Mouse (Mus musculus) G1E (cell line): ENCODE measurements around the gene Tspan18. TPM values are rescaled to one million over a fixed set of nuclear protein-coding genes. Genes with fewer than 3 reads are reported as not detected.

ENCODE experiments used
- ATAC-seq: 2 replicates; pipeline ENCODE4 v1.8.0; 2016; ENCODE audit warnings: mild to moderate bottlenecking; ENCODE audit not compliant: insufficient number of reproducible peaks, poor library complexity, low FRiP score, severe bottlenecking; ENCODE audit errors: extremely low read depth
- DNase-seq: peaks from one replicate; pipeline ENCODE4 v3.0.0; 2012; ENCODE audit warnings: low spot score
- H3K27me3 ChIP-seq: 2 replicates; pipeline ENCODE4 v1.6.1; 2012; ENCODE audit warnings: mild to moderate bottlenecking, low read length, inconsistent platforms; ENCODE audit not compliant: insufficient read depth
- H3K36me3 ChIP-seq: replicated peaks from 2 replicates; pipeline ENCODE3; 2012; ENCODE audit warnings: mild to moderate bottlenecking, inconsistent platforms
- H3K4me1 ChIP-seq: 2 replicates; pipeline ENCODE4 v1.6.1; 2012; ENCODE audit warnings: low read depth, low read length, inconsistent platforms, mixed read lengths; ENCODE audit not compliant: insufficient read depth
- H3K4me3 ChIP-seq: 2 replicates; pipeline ENCODE4 v1.5.1; 2012; ENCODE audit warnings: low read depth, mild to moderate bottlenecking, inconsistent platforms, low read length, moderate library complexity, mixed read lengths
- H3K9me3 ChIP-seq: replicated peaks from 2 replicates; pipeline ENCODE4 v1.6.1; 2012; ENCODE audit warnings: inconsistent platforms
- CTCF ChIP-seq: IDR thresholded peaks from 2 replicates; pipeline ENCODE4 v1.5.1; 2012; ENCODE audit warnings: low read depth, low read length, inconsistent platforms, mixed read lengths
- GATA1 ChIP-seq: IDR thresholded peaks from 2 replicates; pipeline ENCODE4 v1.6.1; 2012; ENCODE audit warnings: borderline replicate concordance, low read length, inconsistent platforms, mixed read lengths
- GATA2 ChIP-seq: IDR thresholded peaks from 2 replicates; pipeline ENCODE4 v1.6.1; 2012; ENCODE audit warnings: low read depth, low read length, inconsistent platforms, borderline replicate concordance
- POLR2AphosphoS5 ChIP-seq: IDR thresholded peaks from 2 replicates; pipeline ENCODE4 v1.6.1; 2012; ENCODE audit warnings: low read depth, low read length, inconsistent platforms; ENCODE audit not compliant: insufficient replicate concordance
- TAL1 ChIP-seq: conservative IDR thresholded peaks from 2 replicates; pipeline ENCODE4 v1.6.1; 2012; ENCODE audit warnings: low read depth, low read length, inconsistent platforms, mixed read lengths
- polyA plus RNA-seq: library from polyadenylated mRNA; stranded (reverse); fragments of >175 nt; gene quantifications from 2 replicates; pipeline ENCODE4 v1.2.3, GENCODE M21; 2012
- total RNA-seq, 2 experiments: library from RNA; stranded (forward) in 1 of 2; stranded (reverse) in 1 of 2; fragments of 200-1000 nt in 1 of 2; fragments of >200 nt in 1 of 2; fragmentation: Nextera tagmentation in 1 of 2; gene quantifications; 2 replicates each; pipeline ENCODE4 v1.2.3; 2014 to 2017

The Tspan18 gene
- total and polyA plus RNA-seq, 3 experiments = 4.2 to 10.6 (median 8.5) TPM

GRCm38 (mm10) chr2:93306898-93307297 is 27.4 kb downstream of the Tspan18 start:
- DNase-seq = no peak
- Histone ChIP-seq H3K9me3 (no peaks in the 10 kb centered on the region), H3K27me3 (peaks cover 6% of the 10 kb centered on the region; the same call in 1 of the 2 replicates), H3K4me1 (peaks cover 4% of the 10 kb centered on the region; the same call in 1 of the 2 replicates), H3K4me3 (no peak overlapping the region), H3K36me3 (no peaks in the 10 kb centered on the region)
- no peak for ATAC-seq
- no peak for TF ChIP-seq TAL1

GRCm38 (mm10) chr2:93304273-93304634 is 30.1 kb downstream of the Tspan18 start:
- Histone ChIP-seq H3K36me3 (no peaks in the 10 kb centered on the region), H3K4me1 (peaks cover 4% of the 10 kb centered on the region; the same call in 1 of the 2 replicates), H3K9me3 (no peaks in the 10 kb centered on the region), H3K4me3 (no peak overlapping the region), H3K27me3 (peaks cover 2% of the 10 kb centered on the region; the same call in 1 of the 2 replicates)
- DNase-seq = no peak
- ATAC-seq = no peak
- no peak for TF ChIP-seq GATA2
- no peak for TF ChIP-seq TAL1
- no peak for TF ChIP-seq POLR2AphosphoS5
- TF ChIP-seq GATA1 = no peak
- TF ChIP-seq CTCF = no peak

GRCm38 (mm10) chr2:93303585-93304272 is 30.6 kb downstream of the Tspan18 start:
- DNase-seq (no peak), ATAC-seq (no peak)
- TF ChIP-seq POLR2AphosphoS5 (no peak), CTCF (no peak), TAL1 (no peak), GATA1 (no peak)
- no peak overlapping the region for H3K4me3 ChIP-seq
- H3K36me3 ChIP-seq = no peaks in the 10 kb centered on the region
- H3K27me3 ChIP-seq = peaks cover 2% of the 10 kb centered on the region; the same call in 1 of the 2 replicates
- peaks cover 4% of the 10 kb centered on the region; the same call in 1 of the 2 replicates for H3K4me1 ChIP-seq
- H3K9me3 ChIP-seq = no peaks in the 10 kb centered on the region

- ATAC-seq (no peak), DNase-seq (no peak)
- H3K4me1 ChIP-seq = peaks cover 4% of the 10 kb centered on the region; the same call in 1 of the 2 replicates
- no peak overlapping the region for H3K4me3 ChIP-seq
- no peaks in the 10 kb centered on the region for H3K9me3 ChIP-seq
- TF ChIP-seq POLR2AphosphoS5 = no peak
- no peak for TF ChIP-seq TAL1
- no peak for TF ChIP-seq CTCF
- TF ChIP-seq GATA2 = no peak
- no peak for TF ChIP-seq GATA1
- no peaks in the 10 kb centered on the region for H3K36me3 ChIP-seq
- H3K27me3 ChIP-seq = peaks cover 2% of the 10 kb centered on the region; the same call in 1 of the 2 replicates
Measured at GRCm38 (mm10) chr2:93303260-93303584, 31.1 kb downstream of the Tspan18 start.

- ATAC-seq (no peak), DNase-seq (no peak)
- no peaks in the 10 kb centered on the region; the same call in 1 of the 2 replicates for H3K27me3 ChIP-seq
- no peaks in the 10 kb centered on the region for H3K4me1 ChIP-seq
- TF ChIP-seq GATA1 (no peak), CTCF (no peak), TAL1 (no peak), GATA2 (no peak), POLR2AphosphoS5 (no peak)
- no peak overlapping the region for H3K4me3 ChIP-seq
- no peaks in the 10 kb centered on the region for H3K9me3 ChIP-seq
- no peaks in the 10 kb centered on the region for H3K36me3 ChIP-seq
Measured at GRCm38 (mm10) chr2:93297656-93298055, 36.6 kb downstream of the Tspan18 start.

GRCm38 (mm10) chr2:93291186-93291926 is 42.9 kb downstream of the Tspan18 start:
- no peak for TF ChIP-seq CTCF
- TF ChIP-seq GATA2 = no peak
- no peak for TF ChIP-seq GATA1
- no peak for TF ChIP-seq TAL1
- no peak for TF ChIP-seq POLR2AphosphoS5
- peaks cover 4% of the 10 kb centered on the region; the same call in 1 of the 2 replicates for H3K27me3 ChIP-seq

More at GRCm38 (mm10) chr2:93291186-93291926, 42.9 kb downstream of the Tspan18 start:
- ATAC-seq = no peak
- H3K4me3 ChIP-seq = no peak overlapping the region
- no peaks in the 10 kb centered on the region for H3K9me3 ChIP-seq
- DNase-seq = no peak
- no peaks in the 10 kb centered on the region for H3K36me3 ChIP-seq
- no peaks in the 10 kb centered on the region for H3K4me1 ChIP-seq
